Mouse (Mus musculus): ENCODE results near the gene Rps11.
"Not testable (repeated sequence)": the region's sequence is repeated elsewhere in the genome, so short reads cannot be mapped to it uniquely, and the experiment has no call there.

Gene Rps11

GRCm38 (mm10) chr7:45113476-45113875 lies 10.8 kb downstream of the Rps11 start:
- no peak for ATAC-seq (ENCODE audit: insufficient number of reproducible peaks, low FRiP score, low TSS enrichment)

- no peak for ATAC-seq (ENCODE audit: insufficient number of reproducible peaks, low FRiP score, low TSS enrichment)
Measured at GRCm38 (mm10) chr7:45112529-45112928, 11.7 kb downstream of the Rps11 start.

GRCm38 (mm10) chr7:45111940-45112339 lies 12.3 kb downstream of the Rps11 start:
- no peak for ATAC-seq (ENCODE audit: insufficient number of reproducible peaks, low FRiP score, low TSS enrichment)

GRCm38 (mm10) chr7:45110089-45110488 lies 14.2 kb downstream of the Rps11 start:
- ATAC-seq (ENCODE audit: insufficient number of reproducible peaks, low FRiP score, low TSS enrichment) = not testable (repeated sequence)

GRCm38 (mm10) chr7:45107052-45107645 lies 17.1 kb downstream of the Rps11 start:
- ATAC-seq (ENCODE audit: insufficient number of reproducible peaks, low FRiP score, low TSS enrichment) = no peak

- ATAC-seq (ENCODE audit: insufficient number of reproducible peaks, low FRiP score, low TSS enrichment) = no peak
Measured at GRCm38 (mm10) chr7:45106441-45106840, 17.8 kb downstream of the Rps11 start.

GRCm38 (mm10) chr7:45105491-45105890 lies 18.7 kb downstream of the Rps11 start:
- no peak for ATAC-seq (ENCODE audit: insufficient number of reproducible peaks, low FRiP score, low TSS enrichment)

- no peak for ATAC-seq (ENCODE audit: insufficient number of reproducible peaks, low FRiP score, low TSS enrichment)
Measured at GRCm38 (mm10) chr7:45104941-45105340, 19.3 kb downstream of the Rps11 start.

GRCm38 (mm10) chr7:45103652-45104180 lies 20.5 kb downstream of the Rps11 start, which contains the start of gene Fcgrt:
Gene Fcgrt, minus strand, starts transcription at chr7:45103851.
- ATAC-seq (ENCODE audit: insufficient number of reproducible peaks, low FRiP score, low TSS enrichment) = peak; percentile 45; the same call in 1 of the 2 replicates

- no peak for ATAC-seq (ENCODE audit: insufficient number of reproducible peaks, low FRiP score, low TSS enrichment)
Measured at GRCm38 (mm10) chr7:45102940-45103585, 21.2 kb downstream of the Rps11 start.

- no peak for ATAC-seq (ENCODE audit: insufficient number of reproducible peaks, low FRiP score, low TSS enrichment)
Measured at GRCm38 (mm10) chr7:45102441-45102840, 21.8 kb downstream of the Rps11 start.

GRCm38 (mm10) chr7:45100046-45100445 lies 24.2 kb downstream of the Rps11 start:
- ATAC-seq (ENCODE audit: insufficient number of reproducible peaks, low FRiP score, low TSS enrichment) = no peak

GRCm38 (mm10) chr7:45098541-45099240 lies 25.5 kb downstream of the Rps11 start:
- no peak for ATAC-seq (ENCODE audit: insufficient number of reproducible peaks, low FRiP score, low TSS enrichment)

- no peak for ATAC-seq (ENCODE audit: insufficient number of reproducible peaks, low FRiP score, low TSS enrichment)
Measured at GRCm38 (mm10) chr7:45097479-45097878, 26.8 kb downstream of the Rps11 start.

- not testable (repeated sequence) for ATAC-seq (ENCODE audit: insufficient number of reproducible peaks, low FRiP score, low TSS enrichment)
Measured at GRCm38 (mm10) chr7:45095965-45096364, 28.3 kb downstream of the Rps11 start.

- no peak for ATAC-seq (ENCODE audit: insufficient number of reproducible peaks, low FRiP score, low TSS enrichment)
Measured at GRCm38 (mm10) chr7:45095367-45095766, 28.9 kb downstream of the Rps11 start.

GRCm38 (mm10) chr7:45094121-45094520 lies 30.1 kb downstream of the Rps11 start:
- no peak for ATAC-seq (ENCODE audit: insufficient number of reproducible peaks, low FRiP score, low TSS enrichment)

- no peak for ATAC-seq (ENCODE audit: insufficient number of reproducible peaks, low FRiP score, low TSS enrichment)
Measured at GRCm38 (mm10) chr7:45093516-45093905, 30.7 kb downstream of the Rps11 start.

- no peak for ATAC-seq (ENCODE audit: insufficient number of reproducible peaks, low FRiP score, low TSS enrichment)
Measured at GRCm38 (mm10) chr7:45092828-45093515, 31.3 kb downstream of the Rps11 start.

- ATAC-seq (ENCODE audit: insufficient number of reproducible peaks, low FRiP score, low TSS enrichment) = no peak
Measured at GRCm38 (mm10) chr7:45092048-45092447, 32.2 kb downstream of the Rps11 start, which contains the start of gene Rcn3. Gene Rcn3, minus strand, starts transcription at chr7:45092221.
